Mouse (Mus musculus): ENCODE data around the gene Csnk2a2.

DNA sequence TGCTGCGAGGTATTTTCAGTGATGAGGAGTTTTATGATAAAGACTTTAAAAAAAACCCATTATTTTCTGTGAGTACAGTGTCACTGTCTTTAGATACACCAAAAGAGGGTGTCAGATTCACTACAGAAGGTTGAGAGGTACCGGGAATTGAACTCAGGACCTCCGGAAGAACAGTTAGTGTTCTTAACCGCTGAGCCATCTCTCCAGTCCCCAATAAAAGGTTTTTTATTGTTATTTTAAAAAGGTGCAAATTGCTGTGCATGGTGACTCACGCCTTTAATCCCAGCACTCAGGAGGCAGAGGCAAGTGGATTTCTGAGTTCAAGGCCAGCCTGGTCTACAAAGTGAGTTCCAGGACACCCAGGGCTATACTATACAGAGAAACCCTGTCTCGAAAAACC lies 5.6 kb upstream of the Csnk2a2 start:
- no peak for TF ChIP-seq POLR2A (IDR thresholded peaks at IDR 0.05; ENCODE audit: borderline replicate concordance, control insufficient read depth, low read depth, low read length)
- no peak for TF ChIP-seq CTCF (IDR thresholded peaks at IDR 0.05; ENCODE audit: control insufficient read depth, insufficient read depth, low read length)
